Mouse (Mus musculus): ENCODE data around the gene Msx3. TPM values are rescaled to one million over a fixed set of nuclear protein-coding genes. Genes with fewer than 3 reads are reported as not detected.

The Msx3 gene
- total RNA-seq, 2 experiments from 2014 or later = not detected

DNA sequence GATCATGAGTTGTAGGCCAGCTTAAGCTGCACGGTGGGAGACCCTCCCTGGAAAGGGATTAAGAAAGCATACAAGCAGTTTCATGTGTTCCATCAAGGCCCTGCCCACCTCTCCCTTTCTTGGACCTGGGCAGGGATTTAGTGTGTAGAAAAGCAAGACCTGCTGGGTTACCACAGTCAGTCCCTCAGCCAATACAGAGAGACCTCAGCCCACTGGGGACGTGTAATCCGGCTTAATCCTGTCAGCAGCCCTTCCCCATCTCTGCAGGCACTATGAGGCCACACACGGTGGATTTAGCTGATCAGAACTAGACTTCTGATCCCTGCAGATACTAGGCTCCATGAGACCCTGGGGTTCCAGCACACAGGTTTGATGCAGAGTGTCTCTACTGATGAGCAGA is 10.7 kb upstream of the Msx3 start:
- intact Hi-C loops (cut with DNase I) = no loop called here
- no peak for DNase-seq (ENCODE audit: low spot score)

DNA sequence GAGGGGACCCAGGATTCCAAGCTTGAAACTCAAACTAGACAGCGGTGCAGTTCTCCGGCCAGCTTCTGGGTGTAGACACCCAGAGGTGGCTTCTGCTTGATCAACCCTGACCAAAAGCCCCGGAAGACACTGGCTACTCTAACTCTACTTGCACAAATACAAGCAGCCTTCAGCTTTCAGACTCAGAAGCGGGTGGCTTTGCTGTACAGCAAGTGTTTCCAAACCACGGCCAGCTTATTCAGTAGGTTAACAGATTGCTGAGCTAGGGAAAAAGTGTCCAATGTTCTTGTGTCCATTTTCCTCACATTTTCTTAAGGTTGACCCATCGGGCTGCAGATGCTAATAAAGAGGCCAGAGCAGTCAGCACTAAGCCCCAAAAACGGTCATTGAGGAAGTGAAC is 9.6 kb upstream of the Msx3 start:
- intact Hi-C loops (cut with DNase I) = no loop called here
- no peak for DNase-seq (ENCODE audit: low spot score)

DNA sequence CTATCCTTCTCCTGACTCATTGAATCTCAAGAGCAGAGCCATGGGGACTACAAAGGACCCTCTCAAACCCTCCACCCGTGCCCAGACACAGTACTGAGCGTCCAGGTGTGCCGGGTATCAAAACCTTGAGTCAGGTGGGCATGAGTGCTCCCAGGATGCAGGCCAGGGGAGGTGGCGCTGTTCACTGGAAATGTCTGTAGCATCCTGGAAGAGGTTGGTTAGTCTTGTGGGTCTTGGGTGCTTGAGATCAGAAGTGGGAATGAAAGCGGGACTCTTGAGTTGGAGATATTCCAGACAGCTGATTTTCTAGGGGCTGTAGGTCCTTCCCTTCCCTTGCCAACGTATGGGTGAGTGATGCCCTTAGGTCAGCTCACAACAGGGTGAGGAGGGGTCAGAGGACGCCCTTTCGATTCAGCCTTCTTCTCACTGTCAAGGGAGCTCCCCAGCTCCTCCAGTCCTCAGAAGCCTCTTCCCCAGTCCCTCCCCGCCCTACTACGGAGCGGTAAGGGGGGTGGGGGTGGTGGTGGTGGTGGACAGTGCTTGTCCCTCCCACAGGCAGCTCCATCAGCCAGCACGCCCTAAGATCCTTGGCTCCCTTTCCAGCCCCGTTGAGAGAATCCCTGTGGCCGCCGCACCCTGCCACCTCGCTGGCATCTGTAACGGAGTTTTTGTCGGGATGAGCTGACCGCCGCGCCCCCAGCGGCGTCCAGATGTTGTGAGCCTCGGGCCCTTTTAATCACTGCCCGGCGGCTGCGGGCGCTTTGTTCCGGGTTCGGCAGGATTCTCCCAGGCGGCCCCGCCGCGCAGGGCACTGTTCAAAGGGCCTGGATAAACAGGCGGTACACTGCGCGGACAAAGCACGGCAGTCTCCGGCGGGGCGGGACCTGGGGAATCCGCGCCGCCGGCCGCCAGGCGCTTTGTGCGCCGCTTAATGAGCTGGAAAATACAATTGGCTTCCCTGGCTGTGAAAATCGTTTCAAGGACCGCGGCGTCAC is 8.8 kb upstream of the Msx3 start:
- intact Hi-C loops (cut with DNase I) = no loop called here
- no peak for DNase-seq (ENCODE audit: low spot score)

DNA sequence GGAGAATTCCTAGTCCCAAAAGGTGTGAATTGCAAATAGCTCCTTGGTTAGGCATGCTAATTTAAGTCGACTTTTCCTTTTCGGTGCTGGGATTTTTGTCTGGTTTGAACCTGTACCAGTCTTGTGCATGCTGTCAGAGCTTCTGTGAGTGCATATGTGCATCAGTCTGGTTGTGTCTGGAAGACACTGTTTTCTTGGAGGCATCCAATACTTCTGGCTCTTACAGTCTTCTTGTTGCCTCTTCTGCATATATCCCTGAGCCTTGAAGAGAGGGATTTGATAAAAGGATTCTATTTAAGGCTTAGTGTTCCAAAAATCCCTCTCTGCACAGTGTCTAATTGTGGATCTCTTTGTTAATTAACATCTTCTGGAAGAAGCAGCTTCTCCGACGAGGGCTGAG is 5.2 kb upstream of the Msx3 start:
- intact Hi-C loops (cut with DNase I) = no loop called here

DNA sequence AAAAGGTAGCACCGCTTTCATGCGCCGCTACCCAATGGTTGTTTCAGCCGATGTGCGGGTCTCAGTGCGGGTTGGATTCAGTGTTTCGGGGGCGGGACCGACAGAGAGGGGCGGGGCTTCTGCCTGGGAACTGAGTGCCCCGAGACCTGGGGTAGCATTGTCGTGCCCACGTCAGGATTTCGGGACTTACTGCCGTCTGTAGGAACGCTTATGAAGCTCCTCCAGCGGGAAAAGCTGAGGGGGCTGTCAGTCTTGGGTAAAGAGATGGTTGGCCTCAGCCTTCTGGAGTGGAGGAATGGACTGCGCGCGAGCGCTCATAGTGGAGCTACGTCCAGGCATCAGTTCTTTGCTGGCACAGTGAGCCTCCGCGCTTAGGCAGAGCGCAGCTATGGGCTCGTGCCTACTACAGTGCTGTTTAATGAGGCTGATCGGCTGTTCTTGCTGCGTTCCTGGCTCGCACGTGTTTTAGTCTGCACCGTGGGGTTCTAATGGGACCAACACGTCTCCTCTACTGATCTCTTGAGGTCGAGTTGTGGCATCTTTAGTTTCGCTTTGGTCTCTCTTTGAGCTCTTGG is 313 bp upstream of the Msx3 start:
- DNase-seq (ENCODE audit: low spot score) = no peak
- intact Hi-C loops (cut with DNase I) = no loop called here

More for the DNA sequence above, 5.2 kb upstream of the Msx3 start:
- no peak for DNase-seq (ENCODE audit: low spot score)

DNA sequence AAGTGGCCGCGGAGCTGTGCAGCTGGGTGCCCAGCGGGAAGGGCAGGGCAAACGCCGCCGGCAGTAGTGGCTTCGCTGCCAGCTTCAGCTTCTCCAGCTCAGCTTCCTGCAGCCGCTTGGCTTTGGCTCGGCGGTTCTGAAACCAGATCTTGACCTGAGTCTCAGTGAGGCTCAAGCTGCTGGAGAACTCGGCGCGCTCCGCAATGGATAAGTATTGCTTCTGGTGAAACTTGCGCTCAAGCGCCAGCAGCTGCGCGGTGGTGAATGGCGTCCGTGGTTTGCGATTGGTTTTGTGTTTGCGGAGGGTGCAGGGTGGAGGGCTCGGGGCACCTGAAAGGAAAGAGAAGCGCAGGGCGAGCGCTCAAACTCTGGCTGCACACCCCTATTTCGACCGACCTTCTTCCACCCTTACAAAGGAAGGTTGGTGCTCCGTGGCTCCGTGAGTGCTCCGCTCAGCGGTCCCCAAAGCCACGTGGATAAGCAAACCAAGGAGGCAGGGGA is 1.0 kb downstream of the Msx3 start:
- intact Hi-C loops (cut with DNase I) = no loop called here
- no peak for DNase-seq (ENCODE audit: low spot score)

DNA sequence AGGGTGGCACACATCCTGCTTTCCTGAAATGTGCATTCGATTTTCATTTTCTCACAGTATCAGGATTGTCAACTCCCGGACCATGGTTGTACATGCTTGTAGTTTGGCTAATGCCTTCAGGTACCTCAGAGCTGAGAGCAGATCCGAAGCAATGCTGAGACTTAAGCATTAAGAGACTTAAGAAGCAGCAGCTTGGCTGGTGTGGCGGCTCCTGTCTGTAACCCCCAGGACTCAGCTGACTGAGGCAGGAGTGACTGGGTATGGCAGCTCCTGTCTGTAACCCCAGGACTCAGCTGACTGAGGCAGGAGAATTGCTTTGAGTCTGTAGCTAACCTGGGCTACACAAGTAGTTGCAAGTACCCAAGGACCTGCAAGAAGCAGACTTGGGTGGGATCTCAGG is 3.3 kb downstream of the Msx3 start:
- intact Hi-C loops (cut with DNase I) = no loop called here
- DNase-seq (ENCODE audit: low spot score) = no peak

DNA sequence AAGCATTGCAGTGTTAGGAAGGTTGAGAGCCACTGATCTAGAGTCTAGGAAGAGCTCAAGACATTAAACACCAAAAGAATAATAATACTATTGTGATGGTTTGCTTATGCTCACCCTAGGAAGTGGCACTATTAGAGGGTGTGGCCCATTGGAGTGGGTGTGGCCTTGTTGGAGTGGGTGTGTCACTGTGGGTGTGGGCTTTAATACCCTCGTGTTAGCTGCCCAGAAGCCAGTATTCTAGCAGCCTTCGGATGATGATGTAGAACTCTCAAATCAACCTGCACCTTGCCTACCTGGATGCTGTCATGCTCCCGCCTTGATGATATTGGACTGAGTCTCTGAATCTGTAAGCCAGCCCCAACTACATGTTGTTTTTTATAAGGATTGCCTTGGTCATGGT is 6.2 kb downstream of the Msx3 start:
- DNase-seq (ENCODE audit: low spot score) = no peak
- intact Hi-C loops (cut with DNase I) = no loop called here

DNA sequence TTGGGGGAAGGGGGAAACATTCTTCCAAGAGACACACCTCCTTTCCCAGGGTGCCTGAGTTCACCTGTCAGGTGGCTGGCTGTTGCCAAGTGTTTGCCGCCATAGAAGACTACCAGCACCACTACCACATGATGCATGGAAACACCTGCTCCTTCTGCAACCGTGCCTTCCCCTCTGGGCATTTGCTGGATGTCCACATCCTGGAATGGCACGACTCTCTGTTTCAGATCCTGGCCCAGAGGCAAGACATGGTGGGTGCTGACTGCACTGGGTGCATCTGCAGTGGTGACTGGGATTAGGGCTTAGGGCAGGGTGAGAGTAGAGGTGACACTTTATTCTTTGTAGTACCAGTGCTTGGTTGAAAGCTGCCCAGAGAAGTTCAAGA is 11.7 kb downstream of the Msx3 start:
- intact Hi-C loops (cut with DNase I) = loop anchor here (5.0 to 10.0 kb wide), 2 partner anchors 78 to 100 kb away; partner anchors contain the start of genes Echs1, Mtg1 and Paox
- DNase-seq (ENCODE audit: low spot score) = no peak

DNA sequence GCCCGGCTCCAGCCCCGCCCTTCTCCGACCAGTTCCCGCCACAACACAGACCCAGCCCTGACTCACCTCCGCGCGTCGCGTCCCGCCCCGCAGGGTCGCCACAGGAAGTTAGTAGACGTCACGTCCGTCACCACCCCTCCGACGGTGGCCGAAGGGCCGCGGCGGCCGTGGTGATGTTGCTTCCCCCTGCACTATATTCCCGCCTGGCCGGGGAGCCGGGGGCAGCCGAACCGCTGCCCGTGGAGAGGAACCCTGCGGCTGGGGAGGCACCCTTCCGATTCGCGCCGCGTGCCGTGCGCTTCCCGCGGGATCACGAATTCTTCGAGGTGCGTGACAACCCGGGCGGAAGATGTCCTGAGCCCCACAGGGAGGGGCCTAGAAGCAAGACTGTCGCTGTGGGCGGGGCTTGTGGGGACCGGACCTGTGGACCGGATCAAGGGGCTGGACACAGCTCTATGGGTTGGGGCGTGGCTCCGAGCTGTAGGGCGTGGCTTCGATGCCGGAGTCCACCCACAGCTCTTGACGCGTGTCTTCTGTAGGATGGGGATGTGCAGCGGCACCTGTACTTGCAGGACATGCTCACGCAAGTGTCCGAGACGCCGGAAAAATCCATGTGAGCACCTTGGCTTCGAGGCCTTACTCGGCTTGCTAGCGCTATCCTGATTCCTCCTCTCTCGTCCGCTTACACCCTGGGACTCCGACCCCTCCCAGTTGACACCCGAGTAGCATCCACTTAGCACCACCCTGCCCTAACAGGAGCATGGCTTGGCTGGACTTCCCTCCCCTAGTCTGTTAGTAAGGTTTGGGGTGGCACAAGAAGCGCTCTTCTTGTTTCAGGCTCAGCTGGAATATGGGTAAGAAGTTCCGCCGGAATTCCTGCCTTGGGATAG is 12.4 kb downstream of the Msx3 start, which contains the start of the genes Zfp511 and Tubgcp2:
Zfp511 (plus strand) TSS at position 111 of the 890 bp plus-strand sequence.
Tubgcp2 (minus strand) TSS at position 389 of the 890 bp plus-strand sequence.
- DNase-seq (ENCODE audit: low spot score) = peak; percentile 90
- intact Hi-C loops (cut with DNase I) = loop anchor here (5.0 to 10.0 kb wide), 2 partner anchors 78 to 101 kb away; partner anchors contain the start of genes Echs1, Mtg1 and Paox

DNA sequence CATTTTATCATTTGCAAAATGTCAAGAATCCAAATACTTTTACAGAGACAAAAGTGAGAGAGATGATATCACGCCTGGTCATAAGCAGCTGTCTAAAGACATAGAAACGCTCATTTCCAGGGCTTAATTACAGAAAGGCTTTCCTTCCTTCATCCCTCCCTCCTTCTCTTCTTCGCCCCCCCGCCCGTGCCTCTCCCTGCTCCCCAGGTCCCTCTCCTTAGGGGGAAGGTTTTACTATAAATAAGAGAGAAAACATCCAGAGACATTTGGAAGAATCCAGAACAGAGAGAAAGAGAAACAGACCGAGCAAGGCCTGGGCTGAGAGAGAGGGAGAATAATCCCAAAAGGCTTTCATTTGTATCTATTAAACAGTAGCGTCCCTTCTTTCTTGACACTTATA is 13.4 kb downstream of the Msx3 start:
- DNase-seq (ENCODE audit: low spot score) = no peak
- intact Hi-C loops (cut with DNase I) = loop anchor here (5.0 to 10.0 kb wide), 2 partner anchors 79 to 102 kb away; partner anchors contain the start of genes Echs1, Mtg1 and Paox

DNA sequence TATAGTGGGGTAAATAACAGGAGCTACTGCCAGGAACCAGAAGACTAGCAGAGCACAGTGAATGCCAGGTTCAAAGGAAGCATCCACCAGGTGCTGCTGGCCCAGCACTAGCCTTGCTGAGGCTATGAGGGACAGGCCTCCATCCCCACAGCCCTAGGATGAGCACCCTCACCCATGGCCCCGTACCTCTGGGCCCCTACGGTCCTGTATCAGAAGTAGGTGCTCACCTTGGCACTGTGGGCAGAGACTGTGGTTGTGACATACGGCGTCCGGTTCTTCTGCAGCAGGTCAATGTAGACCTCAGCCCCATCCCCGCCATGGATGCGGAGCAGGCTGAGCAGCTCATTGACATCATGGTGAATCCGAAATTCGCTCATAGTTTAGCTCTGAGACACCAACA is 15.5 kb downstream of the Msx3 start:
- no peak for DNase-seq (ENCODE audit: low spot score)
- intact Hi-C loops (cut with DNase I) = loop anchor here (10.0 kb wide), 1 partner anchor 81 kb away; the partner anchor contains the start of genes Echs1 and Paox

DNA sequence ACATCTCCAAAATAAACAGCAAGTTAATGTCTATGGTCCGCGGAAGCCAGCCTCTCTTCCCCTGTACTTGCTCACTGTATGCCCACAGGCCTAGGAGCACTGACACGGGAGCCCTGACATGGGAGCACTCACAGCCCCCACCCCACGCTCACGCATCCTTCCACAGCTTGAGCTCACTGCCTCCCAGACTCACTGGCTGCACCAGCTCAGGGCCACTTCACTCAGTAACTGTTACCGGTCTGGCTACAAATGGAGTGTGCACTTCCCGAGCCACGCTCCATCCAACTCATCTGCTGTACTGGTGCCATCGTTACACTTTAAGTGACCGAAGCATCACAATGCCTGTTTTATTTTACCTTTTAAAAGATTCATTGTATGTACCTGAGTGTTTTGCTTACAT is 16.5 kb downstream of the Msx3 start:
- no peak for DNase-seq (ENCODE audit: low spot score)
- intact Hi-C loops (cut with DNase I) = loop anchor here (10.0 kb wide), 1 partner anchor 82 kb away; the partner anchor contains the start of genes Echs1 and Paox

DNA sequence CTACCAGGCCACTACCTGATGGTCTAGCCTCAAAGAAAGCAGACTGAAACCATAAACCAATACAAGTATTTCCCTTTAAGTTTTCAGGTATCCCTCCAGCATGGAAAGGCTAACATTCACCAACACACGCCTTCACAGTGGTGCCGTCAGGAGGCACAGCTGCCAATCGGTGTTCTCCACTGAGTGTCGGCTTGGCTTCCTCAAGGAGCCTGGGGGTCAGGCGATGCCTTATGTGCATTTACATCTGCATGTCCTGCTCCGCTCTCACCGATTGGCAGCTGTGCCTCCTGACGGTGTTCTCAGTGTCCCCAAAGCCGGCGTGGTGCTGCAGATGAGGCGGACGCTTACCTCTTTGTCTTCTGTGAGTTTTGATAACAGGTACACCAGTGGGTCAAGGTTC is 17.1 kb downstream of the Msx3 start:
- no peak for DNase-seq (ENCODE audit: low spot score)
- intact Hi-C loops (cut with DNase I) = loop anchor here (10.0 kb wide), 1 partner anchor 83 kb away; the partner anchor contains the start of genes Echs1 and Paox

DNA sequence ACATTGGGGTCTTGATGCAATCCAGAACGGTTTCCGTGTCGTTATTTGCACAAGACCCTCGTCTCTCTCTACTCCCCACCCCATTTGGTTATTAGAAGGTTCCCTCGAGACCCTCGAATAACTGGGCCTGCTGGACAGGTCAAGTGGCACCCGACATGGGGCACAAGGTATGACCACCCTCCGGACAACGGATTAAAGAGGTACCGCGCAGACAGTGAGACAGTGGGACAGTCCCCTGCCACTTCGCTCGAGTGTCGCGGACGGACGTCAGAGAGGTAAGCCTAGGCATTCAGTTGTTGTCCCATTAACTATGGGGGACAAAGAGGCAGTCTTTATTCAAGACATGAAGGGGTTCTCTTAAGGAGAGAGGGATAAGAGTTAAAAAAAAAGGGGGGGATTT is 37.6 kb downstream of the Msx3 start:
- no peak for DNase-seq (ENCODE audit: low spot score)
- intact Hi-C loops (cut with DNase I) = no loop called here

DNA sequence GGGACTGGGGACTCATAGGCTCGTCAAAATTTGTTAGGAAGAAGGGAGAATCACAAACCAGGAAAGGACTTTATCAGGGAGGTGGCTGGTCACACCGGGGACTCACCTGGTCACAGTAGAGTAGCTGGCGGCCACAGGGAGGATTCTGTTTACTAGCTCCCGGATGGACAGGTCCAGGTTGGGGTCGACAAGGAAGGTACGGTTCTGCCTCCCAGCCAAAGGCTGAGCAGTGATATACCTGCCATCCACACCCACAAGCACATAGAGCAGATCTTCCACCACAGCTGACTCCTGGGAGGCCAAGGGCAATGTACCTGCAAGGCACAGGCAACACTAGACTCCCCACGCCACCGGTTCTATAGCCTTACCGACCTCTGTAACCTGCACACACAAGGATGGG is 41.1 kb downstream of the Msx3 start:
- intact Hi-C loops (cut with DNase I) = no loop called here
- DNase-seq (ENCODE audit: low spot score) = no peak

DNA sequence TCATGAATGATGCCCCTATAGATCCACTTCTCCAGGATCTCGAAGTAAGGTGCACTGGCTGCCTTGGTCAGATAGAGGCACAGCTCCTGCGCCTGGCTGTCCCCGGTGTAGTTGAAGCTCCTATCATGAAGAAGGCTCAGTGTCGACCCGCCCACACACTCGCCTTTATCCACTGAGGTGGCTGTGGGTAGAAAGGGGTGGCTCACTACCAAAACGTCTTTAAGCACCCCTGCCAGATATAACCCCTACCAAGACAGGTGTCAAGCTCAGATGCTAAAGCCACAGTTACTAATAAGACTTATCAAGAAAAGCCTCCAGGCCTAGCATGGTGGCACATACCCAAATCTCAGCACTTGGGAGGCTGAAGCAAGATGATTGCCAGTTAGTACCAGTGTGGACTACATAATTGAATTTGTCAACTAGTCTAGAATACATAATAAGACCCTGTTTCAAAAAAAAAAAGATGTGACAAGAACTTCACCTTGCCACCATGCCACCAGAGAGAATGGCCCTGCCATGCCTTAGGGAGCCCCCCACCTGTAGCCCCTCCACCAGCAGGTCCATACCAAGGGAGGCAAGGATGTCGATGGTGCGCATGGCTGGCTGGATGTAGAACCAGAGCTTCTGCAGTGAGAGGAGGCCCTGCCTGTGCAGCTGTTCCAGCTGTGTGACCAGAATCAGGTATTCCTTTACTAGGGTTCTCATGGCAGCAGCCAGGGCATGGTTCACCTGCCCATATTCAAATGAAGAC is 41.9 kb downstream of the Msx3 start:
- intact Hi-C loops (cut with DNase I) = no loop called here

DNA sequence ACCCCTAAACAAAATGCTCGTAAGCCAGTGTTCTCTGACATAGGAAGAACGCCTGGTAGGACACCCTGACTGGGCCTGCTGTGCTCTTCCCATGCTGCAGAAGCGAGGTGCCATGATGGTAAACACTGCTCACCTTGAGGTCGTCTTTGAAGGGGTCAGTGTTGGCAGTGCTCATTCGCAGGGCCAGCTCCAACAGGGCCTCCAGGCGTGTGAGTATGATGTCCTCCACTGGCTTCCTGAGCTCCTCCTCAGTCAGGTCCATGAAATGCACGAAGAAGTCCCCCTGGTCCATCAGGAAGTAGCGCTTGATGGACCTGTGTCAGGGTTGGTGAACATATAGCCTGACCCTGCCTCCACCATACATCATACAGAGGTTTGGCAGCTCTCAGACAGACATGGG is 44.2 kb downstream of the Msx3 start:
- no peak for DNase-seq (ENCODE audit: low spot score)
- intact Hi-C loops (cut with DNase I) = no loop called here

More for the DNA sequence above, 41.9 kb downstream of the Msx3 start:
- no peak for DNase-seq (ENCODE audit: low spot score)
